Mouse (Mus musculus) intestine, embryonic 16.5 days (tissue): ENCODE data around the gene Tmem236. TPM values are rescaled to one million over a fixed set of nuclear protein-coding genes. Genes with fewer than 3 reads are reported as not detected.

Experiments
- ATAC-seq: fragments of 200-750 bp; cut with Nextera tagmentation; 2 replicates; pipeline ENCODE4 v1.8.0; 2017; ENCODE audit warnings: moderate TSS enrichment, moderate library complexity
- H3K27ac ChIP-seq: fragments of 300-500 bp; sonication (generic); 2 replicates; pipeline ENCODE4 v1.5.1; 2014; ENCODE audit warnings: mild to moderate bottlenecking, low read length
- H3K27me3 ChIP-seq: fragments of 300-500 bp; sonication (generic); replicated peaks from 2 replicates; pipeline ENCODE4 v1.6.1; 2014; ENCODE audit warnings: low read length, control low read depth, mixed read lengths; ENCODE audit not compliant: control insufficient read depth, insufficient read depth
- H3K36me3 ChIP-seq: fragments of 300-500 bp; sonication (generic); 2 replicates; pipeline ENCODE4 v1.6.1; 2014; ENCODE audit warnings: low read length, control low read depth; ENCODE audit not compliant: control insufficient read depth, insufficient read depth
- H3K4me1 ChIP-seq: fragments of 300-500 bp; sonication (generic); 2 replicates; pipeline ENCODE4 v1.6.1; 2014; ENCODE audit warnings: low read length, control low read depth, mixed read lengths; ENCODE audit not compliant: control insufficient read depth, insufficient read depth
- H3K4me2 ChIP-seq: fragments of 300-500 bp; sonication (generic); 2 replicates; pipeline ENCODE4 v1.6.1; 2014; ENCODE audit warnings: low read depth, low read length, control low read depth
- H3K4me3 ChIP-seq: fragments of 300-500 bp; sonication (generic); 2 replicates; pipeline ENCODE4 v1.5.1; 2014; ENCODE audit warnings: mild to moderate bottlenecking, low read length
- H3K9ac ChIP-seq: fragments of 300-500 bp; sonication (generic); 2 replicates; pipeline ENCODE4 v1.6.1; 2014; ENCODE audit warnings: low read depth, low read length
- H3K9me3 ChIP-seq: fragments of 300-500 bp; sonication (generic); 2 replicates; pipeline ENCODE4 v1.6.1; 2016; ENCODE audit warnings: low read length, control low read depth; ENCODE audit not compliant: control insufficient read depth
- WGBS: fragments of 180-500 bp; shearing (Covaris S2); extraction: QIAGEN DNeasy Blood & Tissue Kit; methylation state at CpG from one replicate; pipeline ENCODE4 v1.1.7; 2014; 5-methylcytosine and 5-hydroxymethylcytosine counted together
- polyA plus RNA-seq: library from polyadenylated mRNA; unstranded; fragments of >200 nt; fragmentation: Nextera tagmentation; extraction: Ambion mirVana; gene quantifications from 2 replicates; pipeline ENCODE4 v1.2.1, GENCODE M21; 2015

Tmem236 gene
- 28.5 and 32.5 TPM in 2 replicates for polyA plus RNA-seq

- H3K9me3 ChIP-seq = no peaks in the 10 kb centered on the region
- H3K36me3 ChIP-seq = no peaks in the 10 kb centered on the region
- H3K4me1 ChIP-seq = 0 out of 2 replicates have a peak, but pooled peaks cover 4% of the 10 kb centered on the region
- WGBS = 53% methylated on average over 3 of the region's 3 CpGs
- H3K4me3 ChIP-seq = peak within 1 kb of the TSS; percentile 41
- peak within 1 kb of the TSS; percentile 73 for H3K27ac ChIP-seq
- 0 out of 2 replicates have a peak within 1 kb of the TSS, but pooled peaks have one; percentile 6 for H3K4me2 ChIP-seq
- no peak within 1 kb of the TSS for H3K9ac ChIP-seq
- peak; percentile 81 for ATAC-seq
- no peaks in the 10 kb centered on the region for H3K27me3 ChIP-seq
Measured at GRCm38 (mm10) chr2:14174334-14174733, at the start of gene Tmem236. TSS of gene Tmem236 (plus strand) at chr2:14174523.

DNA sequence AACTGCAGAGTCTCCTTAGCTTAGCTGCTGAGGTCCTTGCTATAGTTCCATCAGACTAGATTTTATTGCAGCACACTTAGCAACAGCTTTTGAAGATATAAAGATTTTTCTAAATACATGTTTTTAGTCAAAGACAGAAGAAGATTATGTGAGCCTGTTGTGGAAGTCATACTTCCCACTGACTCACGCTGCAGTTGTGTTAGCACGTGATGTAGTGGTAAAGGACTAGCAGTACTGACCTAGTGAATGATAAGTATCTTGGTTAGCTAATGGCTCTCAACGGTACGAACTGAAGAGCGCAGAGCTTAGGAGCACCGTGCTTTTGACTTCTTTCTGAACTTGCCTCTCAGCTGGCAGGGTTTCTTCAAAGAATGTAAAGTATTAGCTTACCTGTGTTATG, 47.9 kb upstream of the Tmem236 start:
- WGBS = 85% methylated on average over 6 of the region's 6 CpGs
- Histone ChIP-seq H3K27ac (no peak overlapping the region), H3K27me3 (no peaks in the 10 kb centered on the region), H3K4me3 (no peak overlapping the region), H3K4me2 (no peak overlapping the region), H3K9me3 (no peaks in the 10 kb centered on the region), H3K4me1 (no peaks in the 10 kb centered on the region), H3K36me3 (peaks cover 5% of the 10 kb centered on the region; the same call in 1 of the 2 replicates), H3K9ac (no peak overlapping the region)
- ATAC-seq = no peak

- no peaks in the 10 kb centered on the region for H3K4me1 ChIP-seq
- no peaks in the 10 kb centered on the region for H3K9me3 ChIP-seq
- H3K27me3 ChIP-seq = no peaks in the 10 kb centered on the region
- 72% methylated on average over 3 of the region's 3 CpGs for WGBS
- H3K4me3 ChIP-seq = no peak overlapping the region
- H3K27ac ChIP-seq = no peak overlapping the region
- H3K36me3 ChIP-seq = peaks cover 5% of the 10 kb centered on the region; the same call in 1 of the 2 replicates
- no peak overlapping the region for H3K9ac ChIP-seq
- H3K4me2 ChIP-seq = no peak overlapping the region
- no peak for ATAC-seq
Measured at GRCm38 (mm10) chr2:14127629-14128028, 46.7 kb upstream of the Tmem236 start.

- Histone ChIP-seq H3K4me1 (no peaks in the 10 kb centered on the region), H3K4me3 (no peak overlapping the region), H3K4me2 (no peak overlapping the region), H3K27ac (peak overlapping the region; percentile 15; the same call in 1 of the 2 replicates), H3K9ac (no peak overlapping the region), H3K27me3 (no peaks in the 10 kb centered on the region), H3K36me3 (no peaks in the 10 kb centered on the region), H3K9me3 (no peaks in the 10 kb centered on the region)
- 56% methylated on average over 12 of the region's 12 CpGs for WGBS
- peak; percentile 89 for ATAC-seq
Measured at GRCm38 (mm10) chr2:14130641-14131339, 43.5 kb upstream of the Tmem236 start.

- Histone ChIP-seq H3K36me3 (no peaks in the 10 kb centered on the region), H3K4me1 (no peaks in the 10 kb centered on the region), H3K27me3 (no peaks in the 10 kb centered on the region), H3K27ac (no peak overlapping the region), H3K9ac (no peak overlapping the region), H3K9me3 (no peaks in the 10 kb centered on the region), H3K4me2 (no peak overlapping the region), H3K4me3 (no peak overlapping the region)
- WGBS = 91% methylated on average over 4 of the region's 4 CpGs
- no peak for ATAC-seq
Measured at GRCm38 (mm10) chr2:14132468-14133326, 41.6 kb upstream of the Tmem236 start.

DNA sequence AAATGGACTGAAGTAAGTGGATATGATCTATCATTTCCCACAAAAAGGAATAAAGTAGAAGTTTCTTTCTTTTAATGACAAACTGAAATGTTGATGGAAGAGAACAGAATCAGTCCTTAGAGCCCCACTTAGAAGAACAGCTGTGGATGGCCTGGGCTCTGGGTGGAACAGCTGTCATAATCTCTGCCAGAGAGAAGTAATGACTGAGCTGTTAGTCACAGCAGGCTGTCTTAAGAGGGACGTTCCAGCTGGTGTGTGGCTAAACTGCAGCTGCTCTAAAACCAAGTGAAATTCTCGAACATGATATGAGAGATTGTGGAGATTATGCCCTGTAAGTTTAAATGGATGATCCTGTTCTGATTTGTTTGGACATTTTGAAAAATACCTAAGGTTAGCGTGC, 37.4 kb upstream of the Tmem236 start:
- WGBS = 61% methylated on average over 3 of the region's 3 CpGs
- H3K9ac ChIP-seq = no peak overlapping the region
- H3K4me2 ChIP-seq = no peak overlapping the region
- 0 out of 2 replicates have a peak, but pooled peaks cover 3% of the 10 kb centered on the region for H3K4me1 ChIP-seq
- H3K9me3 ChIP-seq = no peaks in the 10 kb centered on the region
- no peak for ATAC-seq
- peaks cover 9% of the 10 kb centered on the region for H3K36me3 ChIP-seq
- H3K27me3 ChIP-seq = no peaks in the 10 kb centered on the region
- H3K4me3 ChIP-seq = no peak overlapping the region
- H3K27ac ChIP-seq = no peak overlapping the region

DNA sequence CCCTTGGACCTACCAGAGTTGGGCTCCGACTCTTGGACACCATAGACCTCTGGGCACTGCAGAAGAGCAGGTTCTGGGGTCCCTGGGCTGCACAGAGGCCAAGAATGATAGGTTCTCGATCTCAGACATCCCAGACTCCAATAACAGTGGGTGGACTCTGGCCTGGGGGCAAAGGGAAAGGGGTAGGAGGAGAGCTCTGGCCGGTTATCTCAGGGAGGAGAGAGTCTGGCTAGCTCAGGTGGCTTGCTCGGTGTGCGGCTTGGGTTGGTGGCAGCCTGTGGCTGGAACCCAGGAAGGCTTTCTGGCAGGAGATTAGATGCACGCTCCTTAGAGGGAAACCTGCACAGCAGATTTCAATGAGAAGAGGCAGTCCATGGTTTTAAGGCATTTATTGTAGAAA, 34.7 kb upstream of the Tmem236 start:
- peaks cover 10% of the 10 kb centered on the region for H3K36me3 ChIP-seq
- H3K9ac ChIP-seq = no peak overlapping the region
- H3K9me3 ChIP-seq = no peaks in the 10 kb centered on the region
- H3K27me3 ChIP-seq = no peaks in the 10 kb centered on the region
- H3K27ac ChIP-seq = no peak overlapping the region
- H3K4me2 ChIP-seq = no peak overlapping the region
- 79% methylated on average over 6 of the region's 6 CpGs for WGBS
- no peak overlapping the region for H3K4me3 ChIP-seq
- 0 out of 2 replicates have a peak, but pooled peaks cover 3% of the 10 kb centered on the region for H3K4me1 ChIP-seq
- peak; percentile 87 for ATAC-seq

- Histone ChIP-seq H3K36me3 (peaks cover 10% of the 10 kb centered on the region), H3K27me3 (no peaks in the 10 kb centered on the region), H3K27ac (no peak overlapping the region), H3K4me3 (no peak overlapping the region), H3K4me2 (no peak overlapping the region), H3K9ac (no peak overlapping the region), H3K9me3 (no peaks in the 10 kb centered on the region), H3K4me1 (0 out of 2 replicates have a peak, but pooled peaks cover 3% of the 10 kb centered on the region)
- peak; percentile 58 for ATAC-seq
- 65% methylated on average over 2 of the region's 2 CpGs for whole genome bisulfite sequencing
Measured at GRCm38 (mm10) chr2:14140044-14140443, 34.3 kb upstream of the Tmem236 start.

GRCm38 (mm10) chr2:14145311-14145710, 29.0 kb upstream of the Tmem236 start:
- no peak overlapping the region for H3K27ac ChIP-seq
- H3K9ac ChIP-seq = no peak overlapping the region
- H3K4me3 ChIP-seq = no peak overlapping the region
- no peak for ATAC-seq
- no peaks in the 10 kb centered on the region for H3K9me3 ChIP-seq
- H3K4me2 ChIP-seq = no peak overlapping the region
- peaks cover 5% of the 10 kb centered on the region; the same call in 1 of the 2 replicates for H3K36me3 ChIP-seq
- WGBS = 81% methylated on average over 3 of the region's 3 CpGs
- no peaks in the 10 kb centered on the region for H3K4me1 ChIP-seq
- no peaks in the 10 kb centered on the region for H3K27me3 ChIP-seq
